Mouse (Mus musculus): Measurements from ENCODE around the gene Enpp7. TPM values are rescaled to one million over a fixed set of nuclear protein-coding genes. Genes with fewer than 3 reads are reported as not detected.
A peak's percentile ranks its signal among the peaks of the same experiment; 100 is the strongest.

The Enpp7 gene
- total RNA-seq, 2 experiments from 2014 or later, result not detected

- no peak for DNase-seq (ENCODE audit: low spot score in 2 of 2)
Measured at GRCm38 (mm10) chr11:118995448-118995847, 7.5 kb downstream of the Enpp7 start.

- no peak for DNase-seq (ENCODE audit: low spot score in 2 of 2)
Measured at GRCm38 (mm10) chr11:118997182-118997581, 9.2 kb downstream of the Enpp7 start.

GRCm38 (mm10) chr11:118998540-118999265 is 10.7 kb downstream of the Enpp7 start:
- DNase-seq (ENCODE audit: low spot score in 2 of 2), result peak; percentile 86 to 88

- peak; percentile 37 to 53 for DNase-seq (ENCODE audit: low spot score in 2 of 2)
Measured at GRCm38 (mm10) chr11:118999361-118999804, 11.4 kb downstream of the Enpp7 start.

DNA sequence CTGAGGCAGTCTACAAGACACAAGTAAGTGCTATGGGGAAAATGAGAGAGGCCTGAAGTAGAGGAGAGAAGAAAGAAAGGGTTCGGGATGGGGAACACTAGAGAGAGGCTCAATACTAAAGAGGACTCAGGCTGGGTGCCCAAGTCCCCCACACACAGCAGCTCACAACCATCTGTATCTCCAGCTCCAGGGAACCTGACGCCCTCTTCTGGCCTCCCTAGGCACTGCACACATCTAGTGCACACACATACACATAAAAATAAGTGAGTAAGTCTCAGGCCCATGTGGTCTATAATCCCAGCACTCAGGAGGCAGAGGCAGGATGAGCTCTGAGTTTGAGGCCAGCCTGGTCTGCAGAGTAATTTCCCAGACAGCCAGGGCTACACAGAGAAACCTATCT is 12.9 kb downstream of the Enpp7 start:
- DNase-seq (ENCODE audit: low spot score in 2 of 2), result no peak

GRCm38 (mm10) chr11:119001493-119002128 is 13.6 kb downstream of the Enpp7 start:
- DNase-seq (ENCODE audit: low spot score in 2 of 2), result no peak

DNA sequence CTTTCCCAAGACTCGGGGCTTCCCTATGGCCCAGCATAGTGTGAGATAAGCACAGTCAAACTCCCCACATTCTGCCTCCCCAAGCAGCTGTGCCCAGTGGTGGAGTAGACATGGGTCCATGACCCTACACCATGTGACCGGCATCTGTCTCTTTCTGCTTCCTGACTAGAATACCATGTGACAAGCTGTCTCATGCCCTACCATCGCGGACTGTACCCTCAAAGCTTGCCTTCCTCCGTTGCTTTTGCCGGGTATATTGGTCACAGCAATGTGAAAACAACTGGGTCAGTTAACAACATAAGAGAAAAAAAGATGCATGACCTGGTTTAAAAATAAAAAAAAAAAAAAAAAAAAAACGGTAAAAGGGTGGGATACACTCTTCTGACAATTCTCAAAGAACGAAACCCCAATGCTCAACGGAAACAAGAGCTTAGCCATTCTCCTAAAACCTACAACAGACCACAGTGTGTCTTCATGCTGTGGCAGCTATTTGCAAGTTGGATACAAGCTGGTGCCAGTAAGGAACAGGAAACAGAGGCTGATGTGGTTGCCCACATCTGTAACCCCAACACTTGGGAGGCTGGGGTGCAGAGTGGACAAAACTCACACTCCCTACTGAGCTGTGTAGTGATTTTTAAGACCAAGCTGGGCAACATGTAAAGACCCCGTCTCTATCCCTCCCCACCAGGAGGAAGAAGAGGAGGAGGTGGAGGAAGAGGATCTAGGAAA is 17.7 kb downstream of the Enpp7 start:
- no peak for DNase-seq (ENCODE audit: low spot score in 2 of 2)

- no peak for DNase-seq (ENCODE audit: low spot score in 2 of 2)
Measured at GRCm38 (mm10) chr11:119006462-119006861, 18.5 kb downstream of the Enpp7 start.

DNA sequence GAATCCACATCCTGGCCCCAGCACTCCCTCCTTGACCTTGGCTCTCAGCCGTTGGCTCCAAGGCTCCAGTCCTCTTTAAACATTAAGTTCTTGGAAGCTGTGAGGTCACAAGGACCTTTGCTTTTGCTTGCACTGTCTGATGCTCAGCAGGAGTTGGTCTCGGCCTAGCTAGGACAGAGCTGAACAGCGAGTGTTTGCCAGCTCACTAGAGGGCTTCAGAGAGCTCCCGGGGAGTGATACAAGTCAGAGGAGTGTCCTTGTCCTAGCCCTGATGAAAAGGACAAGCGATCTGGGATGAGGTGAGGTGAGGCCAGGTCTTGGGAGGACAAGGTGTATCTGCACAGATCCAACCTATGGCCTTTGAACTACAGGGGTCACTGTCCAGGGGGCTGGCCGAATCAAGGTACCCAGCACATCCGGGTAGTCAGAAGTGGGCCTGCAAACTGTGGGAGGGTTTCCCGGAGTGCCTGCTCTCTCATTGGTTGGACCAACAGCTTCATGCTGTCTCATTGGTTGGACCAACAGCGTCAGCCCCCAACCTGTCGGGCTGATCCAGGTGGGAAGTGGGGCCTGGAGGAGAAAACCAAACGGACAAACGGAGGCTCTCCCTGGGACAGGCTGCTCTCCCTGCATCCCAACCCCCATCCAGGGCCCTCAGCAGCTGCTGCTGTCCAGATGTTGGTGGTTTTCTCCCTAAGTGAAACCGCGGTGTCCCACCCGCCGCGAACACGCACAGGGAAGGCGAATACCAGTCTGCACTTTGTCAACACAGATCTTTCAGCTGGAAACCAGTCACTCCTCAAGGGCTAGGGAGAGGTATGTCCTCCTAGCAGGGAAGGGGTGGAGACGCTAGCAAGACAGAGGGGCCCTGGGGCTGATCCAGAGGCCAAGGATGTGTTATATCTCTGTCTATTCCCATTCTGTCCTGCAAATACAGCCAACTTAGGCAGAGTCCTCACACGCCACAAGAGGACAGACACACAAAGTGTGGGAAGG is 19.8 kb downstream of the Enpp7 start:
- no peak for DNase-seq (ENCODE audit: low spot score in 2 of 2)

DNA sequence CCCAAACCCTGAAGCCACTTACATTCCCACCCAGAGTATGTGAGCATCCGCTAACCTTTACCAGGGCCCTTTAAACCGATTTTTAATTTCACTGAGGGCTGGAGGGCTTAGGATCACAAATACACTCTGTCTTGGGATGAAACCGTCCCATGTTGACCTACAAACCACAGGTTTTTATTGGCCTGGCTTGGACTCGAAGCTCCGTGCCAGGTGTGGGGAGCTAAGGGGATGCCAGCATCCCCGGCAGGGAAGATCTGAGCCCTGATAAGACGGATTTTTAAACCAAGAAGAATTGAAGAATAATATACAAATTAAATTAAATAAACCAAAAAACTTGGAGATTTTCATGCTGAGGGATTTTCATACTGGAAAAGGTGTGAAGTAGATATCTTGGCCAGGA is 26.5 kb downstream of the Enpp7 start:
- DNase-seq (ENCODE audit: low spot score in 2 of 2), result no peak

DNA sequence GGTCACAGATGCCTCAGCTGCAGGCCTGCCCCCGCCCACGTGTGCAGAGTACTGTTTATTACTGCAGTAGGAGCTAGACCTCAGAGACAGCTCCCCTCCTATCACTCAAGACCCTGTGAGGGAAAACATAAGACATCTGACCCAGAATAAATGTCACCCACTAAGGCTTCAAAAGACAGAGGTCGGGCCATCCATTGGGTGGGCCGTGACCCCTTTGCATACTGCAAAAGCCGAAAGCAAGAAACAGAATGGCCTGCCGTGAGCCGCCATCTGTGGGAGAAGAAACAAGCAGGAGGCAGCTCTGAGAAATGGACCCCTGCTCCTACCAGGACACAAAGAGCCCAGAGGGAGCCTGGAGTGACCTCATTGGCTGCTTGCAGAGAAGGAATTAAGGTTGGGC is 29.5 kb downstream of the Enpp7 start:
- DNase-seq (ENCODE audit: low spot score in 2 of 2), result no peak

GRCm38 (mm10) chr11:119021180-119021579 is 33.2 kb downstream of the Enpp7 start:
- DNase-seq (ENCODE audit: low spot score in 2 of 2), result no peak

DNA sequence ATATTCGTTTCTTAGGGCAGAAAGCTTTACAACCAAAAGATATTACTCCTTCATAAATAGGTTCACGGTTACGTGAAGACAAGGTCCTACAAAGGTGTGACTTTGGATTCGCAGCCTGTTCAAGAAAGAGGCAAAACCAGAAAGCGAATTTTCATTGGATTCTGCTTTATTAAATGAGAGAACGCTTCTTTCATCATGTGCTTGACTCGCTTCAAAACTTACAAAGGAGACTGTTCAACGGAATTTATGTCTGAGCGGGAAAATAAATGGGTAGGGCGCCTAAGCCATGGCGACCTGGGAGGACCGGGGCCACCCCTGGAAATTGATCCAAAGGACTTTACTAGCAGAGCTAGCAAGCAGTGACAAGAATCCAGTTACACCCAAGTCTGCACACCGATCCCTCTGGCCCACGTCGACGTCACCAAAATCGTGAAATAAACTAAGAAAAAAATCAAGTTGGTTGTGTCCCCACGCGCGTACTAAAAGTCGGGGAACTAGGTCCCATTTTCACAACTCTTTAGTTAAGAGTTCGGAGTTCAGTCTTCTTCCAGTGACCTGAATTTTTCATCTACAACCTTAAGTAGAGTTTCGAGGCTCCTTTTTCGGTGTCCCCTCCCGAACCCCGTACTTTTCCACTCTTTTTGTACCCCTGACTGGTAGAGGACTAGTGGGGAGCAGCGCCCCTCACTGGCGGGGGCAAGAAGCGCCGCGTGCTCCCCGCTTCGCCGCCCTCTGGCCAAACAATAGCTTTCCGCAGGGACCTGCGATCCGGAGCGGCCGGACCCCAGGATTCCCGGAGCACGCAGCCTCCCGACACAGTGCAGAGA is 34.3 kb downstream of the Enpp7 start:
- DNase-seq (ENCODE audit: low spot score in 2 of 2), result no peak

GRCm38 (mm10) chr11:119022895-119023615 is 35.1 kb downstream of the Enpp7 start, which contains the start of gene Cbx2:
TSS of gene Cbx2 (plus strand) at chr11:119022962.
- peak; percentile 79 to 88 for DNase-seq (ENCODE audit: low spot score in 2 of 2)

- no peak for DNase-seq (ENCODE audit: low spot score in 2 of 2)
Measured at GRCm38 (mm10) chr11:119023616-119023980, 35.6 kb downstream of the Enpp7 start.

GRCm38 (mm10) chr11:119024260-119024659 is 36.3 kb downstream of the Enpp7 start:
- no peak for DNase-seq (ENCODE audit: low spot score in 2 of 2)

GRCm38 (mm10) chr11:119026203-119026602 is 38.2 kb downstream of the Enpp7 start:
- no peak for DNase-seq (ENCODE audit: low spot score in 2 of 2)

DNA sequence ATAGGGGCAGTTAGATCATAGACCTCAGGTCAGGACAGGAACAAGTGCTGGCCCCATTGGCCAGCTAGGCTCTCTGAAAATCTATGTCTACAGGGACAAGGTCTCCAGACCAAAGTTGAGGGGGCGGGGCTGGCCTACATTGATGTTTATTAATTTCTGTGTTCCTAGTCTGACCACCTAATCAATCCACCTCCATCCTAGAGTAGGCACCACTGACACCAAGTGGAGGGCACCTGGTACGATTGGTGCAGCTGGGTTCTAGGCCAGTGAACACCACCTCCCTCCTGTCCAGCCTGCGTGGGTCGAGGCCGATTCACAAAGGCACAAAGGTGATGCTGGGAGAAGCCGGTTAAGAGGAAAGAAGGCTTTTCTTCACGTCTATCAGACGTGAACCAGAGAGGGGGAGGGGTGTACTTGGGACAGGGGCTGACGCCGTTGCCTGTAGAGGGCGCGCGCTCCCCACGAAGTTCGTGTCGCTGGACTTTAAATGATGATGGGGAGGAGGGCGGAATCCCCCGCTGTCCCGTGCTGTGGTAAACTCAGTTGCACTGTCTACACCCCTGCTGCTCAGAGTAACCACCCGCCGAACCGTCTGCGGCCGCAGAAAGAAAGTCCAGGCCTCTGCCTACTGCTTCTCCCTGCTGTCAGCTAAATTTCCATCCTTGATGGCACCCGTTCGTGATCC is 46.0 kb downstream of the Enpp7 start:
- peak; percentile 77 for DNase-seq (ENCODE audit: low spot score in 2 of 2)

DNA sequence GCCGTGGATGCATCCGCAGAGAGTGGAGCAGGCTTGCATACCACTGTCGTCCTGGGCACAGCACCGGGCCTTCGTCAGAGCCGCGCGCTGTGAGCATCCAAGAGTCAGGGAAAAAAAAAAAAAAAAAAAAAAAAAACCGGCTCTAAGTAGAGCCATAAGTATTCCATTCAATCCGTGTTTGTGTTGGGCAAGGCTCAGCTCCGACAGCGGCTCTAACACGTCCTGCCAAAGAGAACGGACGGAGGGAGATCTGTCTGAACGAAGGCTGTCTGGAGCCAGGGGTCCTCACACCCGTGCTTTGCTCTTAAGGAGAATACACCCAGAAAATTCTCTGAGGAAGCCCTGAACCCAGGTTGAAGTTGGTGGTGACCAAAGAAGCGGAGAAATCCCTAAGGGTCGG is 46.6 kb downstream of the Enpp7 start:
- DNase-seq (ENCODE audit: low spot score in 2 of 2), result no peak
